9 mouse cellular contexts compared by ENCODE assay signal in genomic region chr1:136661939-136662563, GRCm38 (mm10). TPM values are rescaled to one million over a fixed set of nuclear protein-coding genes. Genes with fewer than 3 reads are reported as not detected.
DNase-seq lines count a peak whose midpoint lies in the region; ATAC-seq and TF ChIP-seq lines count a peak whose summit lies in the region.
"Had no signal": no experiment of that assay in that cellular context is flagged by ENCODE, and none has a peak within 500 bp of the region (broad histone marks: within the 10 kb centered on the region; RNA-seq: fewer than 3 reads in every experiment).

No protein-coding gene starts in this region.

- H3K36me3 ChIP-seq in lung, embryonic 14.5 days (ENCODE audit: insufficient read depth) = no peaks in the 10 kb centered on the region
- H3K36me3 ChIP-seq in forebrain, embryonic 11.5 days (ENCODE audit: control insufficient read depth, insufficient read depth, low read length) = no peaks in the 10 kb centered on the region
- H3K36me3 ChIP-seq in limb, embryonic 15.5 days = no peaks in the 10 kb centered on the region
- no peaks in the 10 kb centered on the region for H3K36me3 ChIP-seq in thymus, adult 2 months (ENCODE audit: control insufficient read depth, insufficient read depth, low read length)

- no peak for TF ChIP-seq CTCF in lung, embryonic 14.5 days (IDR thresholded peaks at IDR 0.05; ENCODE audit: low read depth)
- no peak for TF ChIP-seq CTCF in thymus, adult 2 months (IDR thresholded peaks at IDR 0.05; ENCODE audit: borderline replicate concordance, control insufficient read depth, extremely low read depth, insufficient read depth, low read length, poor library complexity)

- H3K4me3 ChIP-seq in lung, embryonic 14.5 days (ENCODE audit: low read depth, low read length) = no peak overlapping the region
- no peak overlapping the region for H3K4me3 ChIP-seq in forebrain, embryonic 11.5 days (ENCODE audit: low read depth, low read length)
- H3K4me3 ChIP-seq in limb, embryonic 15.5 days = no peak overlapping the region
- no peak overlapping the region for H3K4me3 ChIP-seq in thymus, adult 2 months (ENCODE audit: control insufficient read depth, insufficient read depth, low read length)

- no peak overlapping the region for H3K9ac ChIP-seq in lung, embryonic 14.5 days
- H3K9ac ChIP-seq in forebrain, embryonic 11.5 days (ENCODE audit: low read length) = no peak overlapping the region
- no peak overlapping the region for H3K9ac ChIP-seq in limb, embryonic 15.5 days

- DNase-seq in lung, embryonic 14.5 days = peak; percentile 38
- DNase-seq in lung, postnatal 10 days = no peak
- no peak for DNase-seq in forebrain, embryonic 11.5 days (ENCODE audit: low spot score)
- DNase-seq in retina, embryonic 14.5 days (ENCODE audit: low spot score) = peak; percentile 67
- no peak for DNase-seq in thymus, adult 2 months
- no peak for DNase-seq in right cerebral cortex, postnatal 4 days
- DNase-seq: kidney, postnatal 36 days had no signal

- peak; percentile 47; the same call in 1 of the 2 replicates for ATAC-seq in lung, embryonic 14.5 days (ENCODE audit: insufficient read depth)
- peak; percentile 40; the same call in 1 of the 2 replicates for ATAC-seq in forebrain, embryonic 11.5 days (replicated peaks; ENCODE audit: low FRiP score)
- no peak for ATAC-seq in limb, embryonic 15.5 days (ENCODE audit: insufficient number of reproducible peaks, low FRiP score, low TSS enrichment, low read depth)
- ATAC-seq: Patski had no signal

- peak overlapping the region; percentile 35 for H3K4me2 ChIP-seq in lung, embryonic 14.5 days
- H3K4me2 ChIP-seq in forebrain, embryonic 11.5 days (ENCODE audit: low read depth, low read length, severe bottlenecking) = peak overlapping the region; percentile 24; the same call in 1 of the 2 replicates
- H3K4me2 ChIP-seq in limb, embryonic 15.5 days = no peak overlapping the region

- no peaks in the 10 kb centered on the region for H3K27me3 ChIP-seq in lung, embryonic 14.5 days (ENCODE audit: insufficient read depth, low read length)
- no peaks in the 10 kb centered on the region for H3K27me3 ChIP-seq in forebrain, embryonic 11.5 days (ENCODE audit: control insufficient read depth, insufficient read depth, low read length)
- H3K27me3 ChIP-seq in limb, embryonic 15.5 days = no peaks in the 10 kb centered on the region
- no peaks in the 10 kb centered on the region for H3K27me3 ChIP-seq in thymus, adult 2 months (ENCODE audit: control insufficient read depth, insufficient read depth, low read length)
- H3K27me3 ChIP-seq: Patski had no signal

- H3K27ac ChIP-seq in lung, embryonic 14.5 days (ENCODE audit: low read depth) = no peak overlapping the region; the same call in 1 of the 2 replicates
- H3K27ac ChIP-seq in forebrain, embryonic 11.5 days (ENCODE audit: low read depth, low read length) = no peak overlapping the region
- peak overlapping the region; percentile 33 for H3K27ac ChIP-seq in limb, embryonic 15.5 days
- H3K27ac ChIP-seq in thymus, adult 2 months (ENCODE audit: control insufficient read depth, insufficient read depth, low read length) = no peak overlapping the region

- TF ChIP-seq POLR2A in thymus, adult 2 months (IDR thresholded peaks at IDR 0.05; ENCODE audit: control insufficient read depth, extremely low read depth, insufficient read depth, low read length, poor library complexity) = no peak

- H3K4me1 ChIP-seq in lung, embryonic 14.5 days (ENCODE audit: insufficient read depth) = no peaks in the 10 kb centered on the region; the same call in none of the 2 replicates
- H3K4me1 ChIP-seq in forebrain, embryonic 11.5 days (replicated peaks; ENCODE audit: control insufficient read depth, insufficient read depth, low read length) = peaks cover 6% of the 10 kb centered on the region
- H3K4me1 ChIP-seq in limb, embryonic 15.5 days = peaks cover 11% of the 10 kb centered on the region
- H3K4me1 ChIP-seq in thymus, adult 2 months (replicated peaks; ENCODE audit: control insufficient read depth, insufficient read depth, low read length) = no peaks in the 10 kb centered on the region

- H3K9me3 ChIP-seq in lung, embryonic 14.5 days (ENCODE audit: low read depth, low read length) = no peaks in the 10 kb centered on the region
- no peaks in the 10 kb centered on the region for H3K9me3 ChIP-seq in forebrain, embryonic 11.5 days (ENCODE audit: control insufficient read depth, low read length)
- no peaks in the 10 kb centered on the region for H3K9me3 ChIP-seq in limb, embryonic 15.5 days

- WGBS in lung, embryonic 14.5 days = 28% methylated on average over 10 of the region's 10 CpGs
- WGBS in forebrain, embryonic 11.5 days = 15% methylated on average over 10 of the region's 10 CpGs
- WGBS in limb, embryonic 15.5 days = 48% methylated on average over 10 of the region's 10 CpGs
- WGBS in thymus, adult 2 months = 88% methylated on average over 10 of the region's 10 CpGs

RNA-seq across cellular contexts. Expression of gene Zfp281, which starts 37.4 kb away (rescaled TPM):
- 26.7 and 27.5 TPM in 2 replicates for polyA plus RNA-seq in lung, embryonic 14.5 days (2014; fragmentation: Nextera tagmentation; extraction: Ambion mirVana)
- 35.6 and 35.9 TPM in 2 replicates for polyA plus RNA-seq in forebrain, embryonic 11.5 days (2014; fragmentation: Nextera tagmentation; extraction: Ambion mirVana)
- 15.8 and 17.3 TPM in 2 replicates for polyA plus RNA-seq in limb, embryonic 15.5 days (2015; fragmentation: Nextera tagmentation; extraction: Ambion mirVana)
- polyA plus RNA-seq in thymus, adult 2 months (2012; rRNA removed) = 6.2 TPM in 2 replicates

Comparison
In these comparisons a context has a peak if more than half of its experiments do, and no peak if none do; other contexts are left out.
1. DNase-seq: peak in lung, embryonic 14.5 days (single experiment) and retina, embryonic 14.5 days (single experiment); none in lung, postnatal 10 days (single experiment), forebrain, embryonic 11.5 days (single experiment), thymus, adult 2 months (single experiment) and right cerebral cortex, postnatal 4 days (single experiment).